Mouse (Mus musculus) neural tube, embryonic 11.5 days (tissue): ENCODE results near the gene Fra10ac1. TPM values are rescaled to one million over a fixed set of nuclear protein-coding genes. Genes with fewer than 3 reads are reported as not detected.
A peak's percentile ranks its signal among the peaks of the same experiment; 100 is the strongest.

Source experiments
- ATAC-seq: fragments of 200-750 bp; cut with Nextera tagmentation; 2 replicates; pipeline ENCODE4 v1.8.0; 2017; ENCODE audit warnings: moderate number of reproducible peaks, mild to moderate bottlenecking, moderate TSS enrichment, moderate library complexity; ENCODE audit not compliant: insufficient read depth, low FRiP score, low TSS enrichment
- DNase-seq: peaks from one replicate; pipeline ENCODE4 v3.0.0-alpha.2; 2015; ENCODE audit warnings: low spot score
- H3K27ac ChIP-seq: fragments of 300-500 bp; sonication (generic); 2 replicates; pipeline ENCODE4 v1.5.1; 2014; ENCODE audit warnings: low read depth, mild to moderate bottlenecking, low read length
- H3K27me3 ChIP-seq: fragments of 300-500 bp; sonication (generic); 2 replicates; pipeline ENCODE4 v1.6.1; 2014; ENCODE audit warnings: mild to moderate bottlenecking, low read length, mixed read lengths; ENCODE audit not compliant: control insufficient read depth, insufficient read depth
- H3K36me3 ChIP-seq: fragments of 300-500 bp; sonication (generic); 2 replicates; pipeline ENCODE4 v1.6.1; 2014; ENCODE audit warnings: mild to moderate bottlenecking, low read length, moderate library complexity, mixed read lengths; ENCODE audit not compliant: control insufficient read depth, insufficient read depth
- H3K4me1 ChIP-seq: fragments of 300-500 bp; sonication (generic); 2 replicates; pipeline ENCODE4 v1.6.1; 2014; ENCODE audit warnings: low read length, mixed read lengths; ENCODE audit not compliant: control insufficient read depth, insufficient read depth
- H3K4me2 ChIP-seq: fragments of 300-500 bp; sonication (generic); 2 replicates; pipeline ENCODE4 v1.6.1; 2014; ENCODE audit warnings: low read depth, mild to moderate bottlenecking, moderate library complexity
- H3K4me3 ChIP-seq: fragments of 300-500 bp; sonication (generic); 2 replicates; pipeline ENCODE4 v1.5.1; 2014; ENCODE audit warnings: low read depth, low read length
- H3K9ac ChIP-seq: fragments of 300-500 bp; sonication (generic); 2 replicates; pipeline ENCODE4 v1.6.1; 2014; ENCODE audit warnings: mild to moderate bottlenecking, low read length
- H3K9me3 ChIP-seq: fragments of 300-500 bp; sonication (generic); 2 replicates; pipeline ENCODE4 v1.6.1; 2016; ENCODE audit warnings: low read length; ENCODE audit not compliant: control insufficient read depth
- WGBS: fragments of 180-500 bp; shearing (Covaris S2); extraction: QIAGEN DNeasy Blood & Tissue Kit; methylation state at CpG from one replicate; pipeline ENCODE4 v1.1.7; 2014; 5-methylcytosine and 5-hydroxymethylcytosine counted together
- polyA plus RNA-seq: library from polyadenylated mRNA; unstranded; fragments of >200 nt; fragmentation: Nextera tagmentation; extraction: Ambion mirVana; gene quantifications from 2 replicates; pipeline ENCODE4 v1.2.1, GENCODE M21; 2014

Fra10ac1 gene
- 38.5 and 40.3 TPM in 2 replicates for polyA plus RNA-seq

GRCm38 (mm10) chr19:38223905-38224684 is at the start of gene Fra10ac1:
Gene Fra10ac1, minus strand, starts transcription at chr19:38224156.
- ATAC-seq (peak; percentile 98), DNase-seq (peak; percentile 92)
- H3K4me3 ChIP-seq: peak within 1 kb of the TSS; percentile 65
- H3K36me3 ChIP-seq: no peaks in the 10 kb centered on the region
- under 1% methylated on average over 49 of the region's 49 CpGs for WGBS
- H3K27ac ChIP-seq: peak within 1 kb of the TSS; percentile 85
- H3K9me3 ChIP-seq: no peaks in the 10 kb centered on the region
- peak within 1 kb of the TSS; percentile 76 for H3K9ac ChIP-seq
- peak within 1 kb of the TSS; percentile 53 for H3K4me2 ChIP-seq
- H3K27me3 ChIP-seq: no peaks in the 10 kb centered on the region
- H3K4me1 ChIP-seq: peaks cover 8% of the 10 kb centered on the region

- WGBS: 25% methylated on average over 6 of the region's 6 CpGs
Measured at GRCm38 (mm10) chr19:38271071-38271470, 47.1 kb upstream of the Fra10ac1 start.

GRCm38 (mm10) chr19:38267469-38267868 is 43.5 kb upstream of the Fra10ac1 start:
- H3K4me1 ChIP-seq: no peaks in the 10 kb centered on the region
- no peak overlapping the region for H3K9ac ChIP-seq
- DNase-seq (no peak), ATAC-seq (no peak)
- H3K36me3 ChIP-seq: no peaks in the 10 kb centered on the region
- H3K4me2 ChIP-seq: no peak overlapping the region
- H3K27me3 ChIP-seq: no peaks in the 10 kb centered on the region
- no peak overlapping the region for H3K4me3 ChIP-seq
- H3K9me3 ChIP-seq: no peaks in the 10 kb centered on the region
- 77% methylated on average over 5 of the region's 5 CpGs for WGBS
- H3K27ac ChIP-seq: no peak overlapping the region

More at GRCm38 (mm10) chr19:38271071-38271470, 47.1 kb upstream of the Fra10ac1 start:
- H3K9ac ChIP-seq: no peak overlapping the region
- no peak for ATAC-seq
- no peak overlapping the region for H3K4me3 ChIP-seq
- no peaks in the 10 kb centered on the region for H3K36me3 ChIP-seq
- no peaks in the 10 kb centered on the region for H3K27me3 ChIP-seq
- no peaks in the 10 kb centered on the region for H3K9me3 ChIP-seq
- no peak for DNase-seq
- no peaks in the 10 kb centered on the region for H3K4me1 ChIP-seq
- no peak overlapping the region for H3K4me2 ChIP-seq
- H3K27ac ChIP-seq: no peak overlapping the region

DNA sequence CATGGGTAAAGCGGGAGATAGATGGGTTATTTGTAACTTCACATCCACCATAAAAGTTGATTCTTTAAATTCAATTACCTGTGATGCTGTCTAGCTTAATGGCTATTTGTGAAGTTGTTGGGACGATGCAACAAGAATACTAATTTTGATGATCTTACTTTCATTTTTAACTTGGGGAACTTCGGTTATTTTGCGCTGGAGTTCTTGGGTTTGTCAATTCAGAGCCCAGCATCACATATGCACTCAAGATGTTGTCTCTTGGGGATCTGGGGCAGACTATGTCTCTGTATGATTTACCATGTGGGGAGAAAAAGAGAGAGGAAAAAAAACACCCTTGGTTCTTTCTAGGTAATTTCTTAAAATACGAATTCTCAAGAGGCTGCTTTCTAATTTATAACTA is 41.8 kb upstream of the Fra10ac1 start:
- Histone ChIP-seq H3K9ac (no peak overlapping the region), H3K27me3 (no peaks in the 10 kb centered on the region), H3K4me3 (no peak overlapping the region), H3K9me3 (no peaks in the 10 kb centered on the region), H3K27ac (no peak overlapping the region), H3K4me2 (no peak overlapping the region), H3K36me3 (no peaks in the 10 kb centered on the region), H3K4me1 (no peaks in the 10 kb centered on the region)
- ATAC-seq (no peak), DNase-seq (no peak)
- WGBS: 78% methylated on average over 5 of the region's 5 CpGs

- Histone ChIP-seq H3K9me3 (no peaks in the 10 kb centered on the region), H3K36me3 (no peaks in the 10 kb centered on the region), H3K4me2 (peak within 1 kb of the TSS; percentile 1), H3K4me3 (no peak within 1 kb of the TSS), H3K4me1 (no peaks in the 10 kb centered on the region), H3K27me3 (no peaks in the 10 kb centered on the region), H3K27ac (no peak within 1 kb of the TSS), H3K9ac (no peak within 1 kb of the TSS)
- DNase-seq (no peak), ATAC-seq (no peak)
- WGBS: 38% methylated on average over 21 of the region's 21 CpGs
Measured at GRCm38 (mm10) chr19:38264505-38265500, 40.8 kb upstream of the Fra10ac1 start, which contains the start of gene Lgi1. Gene Lgi1, plus strand, starts transcription at chr19:38264536.

- ATAC-seq (no peak), DNase-seq (peak; percentile 35)
- H3K4me2 ChIP-seq: peak overlapping the region; percentile 1
- no peaks in the 10 kb centered on the region for H3K36me3 ChIP-seq
- no peaks in the 10 kb centered on the region for H3K9me3 ChIP-seq
- no peaks in the 10 kb centered on the region for H3K27me3 ChIP-seq
- no peak overlapping the region for H3K4me3 ChIP-seq
- H3K27ac ChIP-seq: no peak overlapping the region
- H3K4me1 ChIP-seq: no peaks in the 10 kb centered on the region
- H3K9ac ChIP-seq: no peak overlapping the region
- 22% methylated on average over 14 of the region's 14 CpGs for WGBS
Measured at GRCm38 (mm10) chr19:38263829-38264504, 40.0 kb upstream of the Fra10ac1 start.

- no peak overlapping the region for H3K4me2 ChIP-seq
- no peaks in the 10 kb centered on the region for H3K9me3 ChIP-seq
- DNase-seq: no peak
- H3K27ac ChIP-seq: no peak overlapping the region
- H3K9ac ChIP-seq: no peak overlapping the region
- H3K4me1 ChIP-seq: no peaks in the 10 kb centered on the region
- H3K4me3 ChIP-seq: no peak overlapping the region
- no peak for ATAC-seq
- WGBS: 89% methylated on average over 5 of the region's 5 CpGs
- H3K36me3 ChIP-seq: no peaks in the 10 kb centered on the region
- no peaks in the 10 kb centered on the region for H3K27me3 ChIP-seq
Measured at GRCm38 (mm10) chr19:38261351-38261750, 37.4 kb upstream of the Fra10ac1 start.

DNA sequence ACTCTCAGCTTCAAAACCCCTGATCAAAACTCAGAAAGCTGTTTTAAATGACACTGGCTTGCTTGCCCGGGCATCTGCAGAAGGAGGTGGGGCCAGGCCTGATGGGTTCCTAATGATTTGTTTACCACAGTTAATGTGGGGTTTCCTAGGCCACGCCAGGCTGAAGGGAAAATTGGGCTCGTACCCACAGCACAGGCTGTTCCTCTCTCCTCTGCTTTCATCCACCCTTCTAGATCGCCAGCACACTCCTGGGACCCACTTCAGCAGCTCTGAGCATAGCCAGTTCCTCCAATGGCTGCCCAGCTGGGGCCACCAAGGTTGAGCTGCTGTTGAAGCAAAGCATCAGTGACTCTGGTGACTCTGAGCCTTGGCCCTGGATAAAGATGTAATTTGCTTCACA is 36.4 kb upstream of the Fra10ac1 start:
- WGBS: 43% methylated on average over 4 of the region's 4 CpGs
- Histone ChIP-seq H3K4me3 (no peak overlapping the region), H3K9me3 (no peaks in the 10 kb centered on the region), H3K27me3 (no peaks in the 10 kb centered on the region), H3K9ac (no peak overlapping the region), H3K36me3 (no peaks in the 10 kb centered on the region), H3K4me2 (no peak overlapping the region), H3K27ac (no peak overlapping the region), H3K4me1 (no peaks in the 10 kb centered on the region)
- DNase-seq (no peak), ATAC-seq (no peak)
